Mouse (Mus musculus) myocyte (in vitro differentiated cells): ENCODE measurements at regions not wholly inside any gene's neighbourhood (a gene's known extent, or its start where the extent isn't known, plus 50 kb on each side); places are given as distances from the start of the nearest gene placed in this dataset.

ENCODE experiments used
- CEBPB ChIP-seq: IDR thresholded peaks from 2 replicates; pipeline ENCODE4 v1.6.1; 2011; ENCODE audit warnings: mild to moderate bottlenecking, moderate library complexity; ENCODE audit not compliant: poor library complexity, insufficient read depth, severe bottlenecking
- MAX ChIP-seq: IDR thresholded peaks from one replicate; pipeline ENCODE4 v1.6.1; 2011; ENCODE audit warnings: low read depth, mild to moderate bottlenecking, control low read depth
- POLR2A ChIP-seq: IDR thresholded peaks from one replicate; pipeline ENCODE4 v1.6.1; 2011; ENCODE audit warnings: low read depth, mild to moderate bottlenecking, control low read depth, moderate library complexity; ENCODE audit not compliant: insufficient read length
- POLR2AphosphoS2 ChIP-seq: IDR thresholded peaks from one replicate; pipeline ENCODE4 v1.6.1; 2011; ENCODE audit warnings: low read depth, control low read depth; ENCODE audit not compliant: insufficient read length
- SRF ChIP-seq: IDR thresholded peaks from one replicate; pipeline ENCODE4 v1.6.1; 2011; ENCODE audit warnings: low read depth; ENCODE audit not compliant: control insufficient read depth, insufficient read length
- USF1 ChIP-seq: IDR thresholded peaks from one replicate; pipeline ENCODE4 v1.6.1; 2011; ENCODE audit warnings: low read depth, mild to moderate bottlenecking, control low read depth, moderate library complexity

- TF ChIP-seq POLR2A: no peak
- no peak for TF ChIP-seq USF1
- no peak for TF ChIP-seq MAX
- TF ChIP-seq SRF: no peak
- no peak for TF ChIP-seq CEBPB
- no peak for TF ChIP-seq POLR2AphosphoS2
Observed at GRCm38 (mm10) chr3:149423491-149423890, 433.1 kb upstream of the Adgrl2 start.
